Mouse (Mus musculus) forebrain, embryonic 14.5 days (tissue): ENCODE results near the gene Ift172. TPM values are rescaled to one million over a fixed set of nuclear protein-coding genes. Genes with fewer than 3 reads are reported as not detected.

Source experiments
- ATAC-seq: fragments of 200-750 bp; cut with Nextera tagmentation; 2 replicates; pipeline ENCODE4 v1.8.0; 2017; ENCODE audit warnings: mild to moderate bottlenecking, moderate library complexity
- DNase-seq: peaks from one replicate; pipeline ENCODE4 v3.0.0-alpha.2; 2015; ENCODE audit warnings: low spot score
- H3K27ac ChIP-seq: fragments of 300-500 bp; sonication (generic); 2 replicates; pipeline ENCODE4 v1.5.1; 2014; ENCODE audit warnings: low read depth, mild to moderate bottlenecking, control low read depth, low read length, moderate library complexity
- H3K27me3 ChIP-seq: fragments of 300-500 bp; sonication (generic); replicated peaks from 2 replicates; pipeline ENCODE4 v1.6.1; 2014; ENCODE audit warnings: low read length, control low read depth, mixed read lengths; ENCODE audit not compliant: control insufficient read depth, insufficient read depth
- H3K36me3 ChIP-seq: fragments of 300-500 bp; sonication (generic); 2 replicates; pipeline ENCODE4 v1.6.1; 2014; ENCODE audit warnings: low read length, control low read depth; ENCODE audit not compliant: control insufficient read depth, insufficient read depth
- H3K4me1 ChIP-seq: fragments of 300-500 bp; sonication (generic); 2 replicates; pipeline ENCODE4 v1.6.1; 2014; ENCODE audit warnings: antibody characterized with exemption, low read length, control low read depth; ENCODE audit not compliant: control insufficient read depth, insufficient read depth
- H3K4me2 ChIP-seq: fragments of 300-500 bp; sonication (generic); 2 replicates; pipeline ENCODE4 v1.6.1; 2014; ENCODE audit warnings: mild to moderate bottlenecking, control low read depth, low read length
- H3K4me3 ChIP-seq: fragments of 300-500 bp; sonication (generic); 2 replicates; pipeline ENCODE4 v1.5.1; 2014; ENCODE audit warnings: low read depth, low read length, control low read depth
- H3K9ac ChIP-seq: fragments of 300-500 bp; sonication (generic); 2 replicates; pipeline ENCODE4 v1.6.1; 2014; ENCODE audit warnings: mild to moderate bottlenecking, low read length, control low read depth, moderate library complexity
- H3K9me3 ChIP-seq: fragments of 300-500 bp; sonication (generic); replicated peaks from 2 replicates; pipeline ENCODE4 v1.6.1; 2016; ENCODE audit warnings: low read length, control low read depth, mixed read lengths; ENCODE audit not compliant: control insufficient read depth
- WGBS: fragments of 180-500 bp; shearing (Covaris S2); extraction: QIAGEN DNeasy Blood & Tissue Kit; methylation state at CpG from one replicate; pipeline ENCODE4 v1.1.7; 2014; 5-methylcytosine and 5-hydroxymethylcytosine counted together
- polyA plus RNA-seq: library from polyadenylated mRNA; unstranded; fragments of >200 nt; fragmentation: Nextera tagmentation; extraction: Ambion mirVana; gene quantifications from 2 replicates; pipeline ENCODE4 v1.2.1, GENCODE M21; 2014

Gene Ift172
- polyA plus RNA-seq, result 24.0 and 29.7 TPM in 2 replicates

GRCm38 (mm10) chr5:31290521-31291360, at the start of gene Ift172:
Gene Ift172, minus strand, starts transcription at chr5:31291116.
- DNase-seq (peak; percentile 99), ATAC-seq (peak; percentile 91)
- WGBS, result 2% methylated on average over 45 of the region's 45 CpGs
- peak within 1 kb of the TSS; percentile 65; the same call in 1 of the 2 replicates for H3K27ac ChIP-seq
- H3K4me3 ChIP-seq, result peak within 1 kb of the TSS; percentile 48
- H3K9me3 ChIP-seq, result no peaks in the 10 kb centered on the region
- peaks cover 13% of the 10 kb centered on the region for H3K4me1 ChIP-seq
- H3K9ac ChIP-seq, result peak within 1 kb of the TSS; percentile 62
- peak within 1 kb of the TSS; percentile 78 for H3K4me2 ChIP-seq
- peaks cover 33% of the 10 kb centered on the region for H3K36me3 ChIP-seq
- no peaks in the 10 kb centered on the region for H3K27me3 ChIP-seq

- peak; percentile 73 for DNase-seq
These were observed 37.3 kb upstream of the Ift172 start for GRCm38 (mm10) chr5:31328255-31328654.

GRCm38 (mm10) chr5:31326850-31327249, 35.9 kb upstream of the Ift172 start:
- H3K27ac ChIP-seq, result no peak overlapping the region
- WGBS, result 10% methylated on average over 5 of the region's 5 CpGs
- H3K4me3 ChIP-seq, result no peak overlapping the region
- DNase-seq (no peak), ATAC-seq (no peak)
- no peaks in the 10 kb centered on the region for H3K9me3 ChIP-seq
- H3K9ac ChIP-seq, result no peak overlapping the region
- H3K4me2 ChIP-seq, result no peak overlapping the region
- no peaks in the 10 kb centered on the region for H3K27me3 ChIP-seq
- no peaks in the 10 kb centered on the region for H3K36me3 ChIP-seq
- H3K4me1 ChIP-seq, result no peaks in the 10 kb centered on the region

More at GRCm38 (mm10) chr5:31328255-31328654, 37.3 kb upstream of the Ift172 start:
- H3K9ac ChIP-seq, result no peak overlapping the region
- ATAC-seq, result no peak
- H3K27me3 ChIP-seq, result no peaks in the 10 kb centered on the region
- H3K9me3 ChIP-seq, result 0 out of 2 replicates have a peak, but pooled peaks cover 2% of the 10 kb centered on the region
- 35% methylated on average over 7 of the region's 7 CpGs for WGBS
- no peak overlapping the region for H3K27ac ChIP-seq
- no peaks in the 10 kb centered on the region for H3K4me1 ChIP-seq
- no peak overlapping the region for H3K4me2 ChIP-seq
- no peak overlapping the region for H3K4me3 ChIP-seq
- H3K36me3 ChIP-seq, result no peaks in the 10 kb centered on the region

- Histone ChIP-seq H3K9me3 (no peaks in the 10 kb centered on the region), H3K4me1 (no peaks in the 10 kb centered on the region), H3K9ac (no peak overlapping the region), H3K27me3 (no peaks in the 10 kb centered on the region), H3K36me3 (no peaks in the 10 kb centered on the region), H3K27ac (no peak overlapping the region), H3K4me2 (no peak overlapping the region), H3K4me3 (no peak overlapping the region)
- no peak for DNase-seq
- ATAC-seq, result no peak
- 68% methylated on average over 3 of the region's 3 CpGs for WGBS
These were observed 33.2 kb upstream of the Ift172 start for GRCm38 (mm10) chr5:31324085-31324484.

GRCm38 (mm10) chr5:31322776-31323175, 31.9 kb upstream of the Ift172 start:
- Histone ChIP-seq H3K4me1 (no peaks in the 10 kb centered on the region), H3K27ac (no peak overlapping the region), H3K9me3 (no peaks in the 10 kb centered on the region), H3K27me3 (no peaks in the 10 kb centered on the region), H3K9ac (no peak overlapping the region), H3K4me2 (no peak overlapping the region), H3K36me3 (no peaks in the 10 kb centered on the region), H3K4me3 (no peak overlapping the region)
- WGBS, result 91% methylated on average over 3 of the region's 3 CpGs
- no peak for DNase-seq
- no peak for ATAC-seq

GRCm38 (mm10) chr5:31312806-31313205, 21.9 kb upstream of the Ift172 start:
- WGBS, result 91% methylated on average over 8 of the region's 8 CpGs
- H3K9ac ChIP-seq, result no peak overlapping the region
- no peak overlapping the region for H3K4me2 ChIP-seq
- no peaks in the 10 kb centered on the region for H3K9me3 ChIP-seq
- H3K4me3 ChIP-seq, result no peak overlapping the region
- no peaks in the 10 kb centered on the region for H3K4me1 ChIP-seq
- ATAC-seq (no peak), DNase-seq (no peak)
- H3K36me3 ChIP-seq, result no peaks in the 10 kb centered on the region
- H3K27ac ChIP-seq, result no peak overlapping the region
- no peaks in the 10 kb centered on the region for H3K27me3 ChIP-seq

- ATAC-seq, result no peak
- 89% methylated on average over 6 of the region's 6 CpGs for WGBS
- Histone ChIP-seq H3K9ac (no peak overlapping the region), H3K4me2 (no peak overlapping the region), H3K9me3 (no peaks in the 10 kb centered on the region), H3K36me3 (no peaks in the 10 kb centered on the region), H3K4me1 (no peaks in the 10 kb centered on the region), H3K27ac (no peak overlapping the region), H3K4me3 (no peak overlapping the region), H3K27me3 (no peaks in the 10 kb centered on the region)
- no peak for DNase-seq
These were observed 12.2 kb upstream of the Ift172 start for GRCm38 (mm10) chr5:31303093-31303492.

GRCm38 (mm10) chr5:31301866-31302265, 10.9 kb upstream of the Ift172 start:
- no peak for DNase-seq
- no peaks in the 10 kb centered on the region for H3K36me3 ChIP-seq
- no peak overlapping the region for H3K4me2 ChIP-seq
- no peaks in the 10 kb centered on the region for H3K4me1 ChIP-seq
- H3K9ac ChIP-seq, result no peak overlapping the region
- no peak overlapping the region for H3K27ac ChIP-seq
- H3K9me3 ChIP-seq, result no peaks in the 10 kb centered on the region
- 82% methylated on average over 7 of the region's 8 CpGs for WGBS
- H3K4me3 ChIP-seq, result no peak overlapping the region
- no peaks in the 10 kb centered on the region for H3K27me3 ChIP-seq
- no peak for ATAC-seq

GRCm38 (mm10) chr5:31298486-31298885, 7.6 kb upstream of the Ift172 start:
- peaks cover 5% of the 10 kb centered on the region; the same call in 1 of the 2 replicates for H3K36me3 ChIP-seq
- no peaks in the 10 kb centered on the region for H3K9me3 ChIP-seq
- no peak overlapping the region for H3K4me2 ChIP-seq
- no peaks in the 10 kb centered on the region for H3K27me3 ChIP-seq
- H3K4me3 ChIP-seq, result no peak overlapping the region
- ATAC-seq, result no peak
- peaks cover 7% of the 10 kb centered on the region for H3K4me1 ChIP-seq
- H3K9ac ChIP-seq, result no peak overlapping the region
- WGBS, result 71% methylated on average over 2 of the region's 2 CpGs
- no peak for DNase-seq
- no peak overlapping the region for H3K27ac ChIP-seq
